Mouse (Mus musculus) cortical plate, adult 2 months (tissue): ENCODE measurements around the gene C2cd4a. TPM values are rescaled to one million over a fixed set of nuclear protein-coding genes. Genes with fewer than 3 reads are reported as not detected.

ENCODE experiments used
- H3K27ac ChIP-seq: fragments of 200-500 bp; 2 replicates; pipeline ENCODE4 v1.5.1; 2012; ENCODE audit warnings: low read length, control low read depth, inconsistent platforms; ENCODE audit not compliant: insufficient read depth
- H3K4me1 ChIP-seq: fragments of 200-500 bp; 2 replicates; pipeline ENCODE4 v1.6.1; 2011; ENCODE audit warnings: low read length; ENCODE audit not compliant: control insufficient read depth, insufficient read depth
- H3K4me3 ChIP-seq: fragments of 200-500 bp; 2 replicates; pipeline ENCODE4 v1.5.1; 2011; ENCODE audit warnings: mild to moderate bottlenecking, low read length, control low read depth; ENCODE audit not compliant: insufficient read depth
- CTCF ChIP-seq: fragments of 200-500 bp; IDR thresholded peaks from 2 replicates; pipeline ENCODE4 v1.5.1; 2011; ENCODE audit warnings: mild to moderate bottlenecking, control low read depth, low read length; ENCODE audit not compliant: insufficient read depth; ENCODE audit errors: extremely low read depth
- POLR2A ChIP-seq: fragments of 200-500 bp; IDR thresholded peaks from 2 replicates; pipeline ENCODE4 v1.6.1; 2011; ENCODE audit warnings: mild to moderate bottlenecking, low read length, control low read depth; ENCODE audit not compliant: insufficient read depth; ENCODE audit errors: extremely low read depth
- polyA plus RNA-seq: library from polyadenylated mRNA; depleted of rRNA; stranded (reverse); fragments of >200 nt; gene quantifications from 2 replicates; pipeline ENCODE4 v1.2.3, GENCODE M21; 2012; rRNA removed

The C2cd4a gene
- 0.21 and 0.70 TPM in 2 replicates for polyA plus RNA-seq

DNA sequence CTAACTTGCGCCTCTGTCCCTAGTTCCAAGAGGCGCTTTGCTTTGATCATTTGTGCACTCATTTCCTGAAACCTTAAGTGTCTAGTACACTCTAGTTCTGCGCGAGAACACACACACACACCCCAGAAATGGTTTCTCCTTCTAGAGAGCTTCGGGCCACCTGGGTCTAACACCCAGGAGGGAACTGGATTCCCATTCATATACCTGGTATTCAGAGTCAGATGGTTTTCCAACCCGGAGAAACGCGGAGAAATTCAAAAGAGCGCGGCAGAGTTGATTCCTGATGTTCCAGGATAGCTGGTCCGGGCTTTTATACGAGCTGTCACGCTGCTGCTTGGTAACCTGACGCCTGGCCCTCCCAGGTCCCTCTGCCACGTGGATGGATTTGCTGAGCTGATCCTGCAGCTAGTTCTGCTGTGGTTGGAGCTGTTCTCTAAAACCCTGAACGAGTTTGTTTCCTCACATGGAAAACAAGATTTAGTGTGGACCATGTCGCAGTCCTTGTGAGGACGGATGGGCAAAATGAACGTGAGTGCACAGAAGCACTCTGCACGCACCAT is at the start of gene C2cd4a:
TSS of gene C2cd4a (minus strand) at position 285 of the 560 bp plus-strand sequence.
- H3K27ac ChIP-seq, result no peak within 1 kb of the TSS
- H3K4me3 ChIP-seq, result peak within 1 kb of the TSS; percentile 27
- no peak for TF ChIP-seq CTCF
- TF ChIP-seq POLR2A, result no peak
- H3K4me1 ChIP-seq, result no peaks in the 10 kb centered on the region; the same call in 1 of the 2 replicates

DNA sequence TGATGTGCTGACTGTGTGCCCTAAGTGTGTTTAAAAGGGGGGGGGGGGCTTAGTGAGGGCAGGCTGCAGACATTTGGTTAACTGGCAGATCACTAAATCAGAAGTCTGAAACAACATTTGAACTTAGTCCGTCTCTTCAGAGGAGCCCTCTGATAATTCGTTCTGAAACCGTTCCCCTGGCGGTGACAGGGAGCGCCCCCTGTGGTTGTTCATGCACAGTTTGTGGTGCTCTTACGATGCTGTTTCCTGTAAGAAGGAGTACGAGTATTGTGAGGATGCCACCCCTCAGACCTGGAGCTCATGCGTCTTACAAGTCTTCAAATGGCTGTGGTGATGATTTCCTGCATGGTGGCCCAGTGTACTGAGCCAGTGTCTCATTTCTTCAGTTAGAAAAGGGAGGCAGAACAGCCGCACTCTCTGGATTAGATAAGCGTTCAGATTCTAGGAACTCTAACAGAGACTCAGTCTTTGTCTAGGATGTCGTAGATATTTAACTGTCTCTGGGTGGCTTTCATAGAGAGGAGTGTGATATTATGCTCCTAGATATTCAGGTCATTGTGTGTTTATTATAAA is 46.2 kb upstream of the C2cd4a start:
- H3K4me3 ChIP-seq, result no peak overlapping the region
- no peaks in the 10 kb centered on the region for H3K4me1 ChIP-seq
- TF ChIP-seq POLR2A, result no peak
- TF ChIP-seq CTCF, result no peak
- no peak overlapping the region for H3K27ac ChIP-seq

DNA sequence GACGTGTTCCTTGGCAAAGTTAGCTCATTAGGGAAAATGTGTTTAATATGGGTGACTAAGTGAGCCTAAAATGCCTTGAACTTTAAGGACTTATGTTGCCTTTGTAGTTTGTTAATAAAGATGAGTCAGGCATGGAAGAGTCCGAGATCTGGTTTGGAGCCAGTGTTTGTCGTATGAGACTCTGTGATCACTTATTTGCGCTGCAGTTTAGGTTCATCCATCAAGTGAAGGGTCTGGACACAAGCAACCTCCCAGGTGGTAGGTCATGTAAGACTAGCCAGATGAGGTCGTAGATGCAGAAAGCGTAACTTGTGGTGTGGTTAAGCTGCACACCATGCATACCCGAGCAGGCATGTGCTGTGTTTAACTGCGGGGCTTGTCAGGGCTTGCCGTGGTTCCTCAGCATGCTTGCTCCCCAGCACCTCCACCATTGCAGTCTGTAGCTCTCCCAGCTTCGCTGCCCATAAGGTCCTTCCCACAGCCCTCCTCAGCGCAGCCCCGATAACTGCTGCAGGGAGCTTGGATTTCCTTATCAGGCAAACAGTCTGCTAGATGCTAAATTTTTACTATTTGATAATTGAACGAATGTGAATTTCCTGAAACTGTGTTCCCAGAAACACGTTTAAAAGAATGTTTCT is 45.1 kb upstream of the C2cd4a start:
- H3K27ac ChIP-seq, result no peak overlapping the region

DNA sequence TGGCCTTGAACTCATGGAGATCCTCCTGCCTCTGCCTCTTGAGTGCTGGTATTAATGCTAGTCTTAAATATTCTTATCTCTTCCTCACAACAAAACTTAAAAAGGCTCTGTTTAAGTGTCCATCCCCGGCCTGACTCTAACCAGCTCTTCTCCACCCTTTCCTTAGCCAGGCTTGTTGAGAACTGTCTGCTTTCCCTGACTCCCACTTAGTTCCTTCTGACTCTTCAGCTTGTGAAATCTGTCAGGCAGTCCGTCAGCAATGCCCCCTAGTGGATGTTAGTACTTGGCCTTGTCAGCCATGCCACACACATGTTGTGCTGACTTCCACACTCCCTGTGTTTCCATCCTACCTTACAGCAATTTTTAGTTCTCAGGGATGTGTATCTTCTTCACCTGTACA is 43.2 kb upstream of the C2cd4a start:
- no peak overlapping the region for H3K27ac ChIP-seq
- TF ChIP-seq CTCF (peak; percentile 63), POLR2A (no peak)
- H3K4me3 ChIP-seq, result no peak overlapping the region
- no peaks in the 10 kb centered on the region for H3K4me1 ChIP-seq

More for the DNA sequence above, 45.1 kb upstream of the C2cd4a start:
- no peaks in the 10 kb centered on the region for H3K4me1 ChIP-seq
- H3K4me3 ChIP-seq, result no peak overlapping the region
- no peak for TF ChIP-seq CTCF
- TF ChIP-seq POLR2A, result no peak

DNA sequence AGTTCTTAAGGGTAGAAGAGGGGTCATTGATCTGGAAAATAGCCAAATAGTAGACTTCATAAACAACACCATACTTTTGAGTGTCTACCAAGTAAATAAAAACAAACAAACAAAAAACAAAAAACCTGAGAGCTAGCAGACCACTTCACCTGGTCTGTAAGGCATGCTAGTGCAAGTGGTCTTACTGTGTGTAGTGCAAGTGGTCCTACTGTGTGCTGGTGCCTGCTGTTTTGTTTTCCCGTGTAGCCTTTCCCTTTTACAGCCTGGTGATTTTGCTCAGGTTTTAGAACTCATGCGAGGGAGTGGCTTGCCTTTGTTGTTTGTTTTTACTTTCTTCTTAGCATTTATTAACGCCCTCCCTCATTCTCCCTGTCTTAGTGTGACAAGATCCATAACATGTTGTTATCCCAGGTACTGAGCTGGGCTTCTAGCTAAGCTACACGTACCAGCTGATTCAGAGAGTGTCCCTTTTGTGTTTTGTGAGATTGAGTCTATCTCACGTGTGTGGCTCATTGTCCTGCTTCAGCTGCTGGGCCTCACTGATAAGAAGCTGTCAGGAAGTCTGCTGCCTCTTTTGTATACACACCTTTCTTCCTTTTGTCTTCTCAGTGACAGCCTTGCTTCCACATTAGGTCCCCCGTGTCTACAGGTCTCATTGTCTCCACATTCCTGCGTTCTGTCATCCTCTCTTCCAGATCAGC is 42.5 kb upstream of the C2cd4a start:
- TF ChIP-seq CTCF (no peak), POLR2A (no peak)
- H3K27ac ChIP-seq, result no peak overlapping the region
- no peaks in the 10 kb centered on the region for H3K4me1 ChIP-seq
- no peak overlapping the region for H3K4me3 ChIP-seq

DNA sequence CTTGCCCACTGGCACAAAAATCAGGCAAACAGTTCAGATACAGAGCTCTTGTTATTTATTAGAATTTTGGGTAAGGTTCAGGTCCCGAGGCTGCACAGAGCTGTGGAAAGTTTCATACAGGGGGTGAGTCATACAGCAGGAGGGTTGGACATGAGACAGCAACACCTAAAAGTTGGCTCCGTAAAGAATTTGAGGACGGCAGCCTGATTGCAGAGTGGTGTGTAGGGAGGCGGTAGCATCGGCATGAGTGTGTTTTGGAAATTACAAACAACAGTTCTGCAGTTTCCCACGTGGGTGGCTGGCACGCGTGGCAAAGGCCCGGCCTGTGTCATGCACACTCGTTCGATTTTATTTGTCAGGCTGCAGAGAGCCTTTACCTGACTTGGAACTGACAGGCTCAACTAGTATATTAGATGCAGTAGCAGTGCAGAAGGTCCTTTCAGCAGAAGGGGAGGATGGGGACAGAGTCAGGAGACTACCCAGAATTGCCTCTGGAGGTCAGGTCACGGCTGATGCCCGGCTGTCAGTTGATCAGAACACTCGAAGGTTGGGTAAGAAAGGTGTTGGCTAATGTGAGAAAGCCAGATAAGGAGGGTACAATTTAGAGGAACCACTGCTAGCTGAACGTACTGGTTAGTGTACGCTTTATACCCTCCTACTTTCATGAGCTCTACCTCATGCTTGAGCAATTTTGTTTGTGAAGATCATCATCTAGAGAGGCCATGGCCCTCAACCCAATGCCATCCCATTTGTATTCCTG is 37.7 kb upstream of the C2cd4a start:
- TF ChIP-seq CTCF (no peak), POLR2A (no peak)
- no peak overlapping the region for H3K27ac ChIP-seq
- H3K4me1 ChIP-seq, result peaks cover 5% of the 10 kb centered on the region; the same call in 1 of the 2 replicates
- H3K4me3 ChIP-seq, result no peak overlapping the region

DNA sequence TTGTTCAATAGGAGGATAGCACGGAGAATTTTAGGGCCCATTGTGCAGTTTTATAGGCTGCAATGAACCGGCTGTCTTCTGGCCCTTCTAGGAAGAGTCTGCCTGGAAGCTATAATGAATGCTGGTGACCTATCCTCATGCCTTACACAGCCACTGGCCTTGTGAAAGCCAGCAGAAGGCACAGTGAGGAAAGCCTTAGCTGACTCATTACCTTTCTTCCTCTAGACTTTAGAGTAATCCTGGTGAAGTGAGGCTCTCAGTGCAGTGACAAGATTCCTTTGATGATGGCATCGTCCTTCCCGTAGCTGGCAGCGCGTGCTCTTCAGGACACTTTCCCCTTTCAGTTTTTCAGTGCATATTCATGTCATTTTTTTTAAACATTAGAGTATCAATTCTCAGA is 35.3 kb upstream of the C2cd4a start:
- no peak overlapping the region for H3K4me3 ChIP-seq
- H3K4me1 ChIP-seq, result peaks cover 5% of the 10 kb centered on the region; the same call in 1 of the 2 replicates
- no peak for TF ChIP-seq POLR2A
- no peak for TF ChIP-seq CTCF
- no peak overlapping the region for H3K27ac ChIP-seq

DNA sequence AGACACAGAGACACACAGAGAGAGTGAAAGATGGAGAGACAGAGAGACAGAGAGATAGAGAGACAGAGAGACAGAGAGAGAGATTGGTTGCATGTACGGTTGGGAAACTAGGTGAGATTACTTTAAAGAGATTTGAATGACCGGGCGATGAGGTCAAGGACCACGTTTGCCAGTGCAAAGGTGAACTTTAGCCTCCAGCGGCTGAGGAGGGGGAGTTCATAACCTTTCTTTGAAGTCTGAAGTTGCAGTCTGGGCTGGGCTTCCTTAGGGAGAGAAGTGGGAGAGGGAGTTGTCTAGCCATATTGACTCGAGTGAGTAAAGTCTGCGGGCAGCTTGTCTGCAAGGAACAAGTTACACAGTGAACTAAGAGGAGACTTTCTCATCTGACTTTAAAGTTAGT is 33.3 kb upstream of the C2cd4a start:
- no peak for TF ChIP-seq POLR2A
- TF ChIP-seq CTCF, result no peak
- no peak overlapping the region for H3K4me3 ChIP-seq
- peaks cover 5% of the 10 kb centered on the region; the same call in 1 of the 2 replicates for H3K4me1 ChIP-seq
- H3K27ac ChIP-seq, result no peak overlapping the region

DNA sequence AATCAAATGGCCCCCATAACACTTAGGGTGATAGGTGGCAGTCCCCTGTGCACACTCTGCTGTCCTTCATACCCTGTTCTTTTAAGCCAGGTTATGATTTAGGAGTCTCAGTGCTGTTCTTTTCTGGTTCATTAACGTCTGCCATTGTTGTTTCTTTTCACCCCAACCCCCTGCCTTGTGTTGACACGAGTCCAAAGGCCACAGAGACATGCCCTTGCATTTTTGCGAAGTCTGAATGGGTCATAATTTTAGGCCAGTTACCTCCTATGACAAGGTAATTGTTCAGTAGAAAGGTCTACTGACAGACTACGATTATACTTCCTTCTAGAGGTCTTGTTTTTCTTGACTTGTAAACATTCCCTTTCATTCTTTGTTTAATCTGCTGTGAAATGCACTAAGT is 31.9 kb upstream of the C2cd4a start:
- TF ChIP-seq CTCF, result no peak
- TF ChIP-seq POLR2A, result no peak
- Histone ChIP-seq H3K4me1 (peaks cover 2% of the 10 kb centered on the region; the same call in 1 of the 2 replicates), H3K4me3 (no peak overlapping the region), H3K27ac (no peak overlapping the region)
